Mouse (Mus musculus) heart, postnatal 4 days (tissue): ENCODE measurements at regions not wholly inside any gene's neighbourhood (a gene's known extent, or its start where the extent isn't known, plus 50 kb on each side); places are given as distances from the start of the nearest gene placed in this dataset.

Source experiments
- DNase-seq: peaks from one replicate; pipeline ENCODE4 v3.0.0; 2021

- DNase-seq = no peak
These were observed 374.3 kb upstream of the B430305J03Rik start for GRCm38 (mm10) chr3:61740088-61740487.

DNA sequence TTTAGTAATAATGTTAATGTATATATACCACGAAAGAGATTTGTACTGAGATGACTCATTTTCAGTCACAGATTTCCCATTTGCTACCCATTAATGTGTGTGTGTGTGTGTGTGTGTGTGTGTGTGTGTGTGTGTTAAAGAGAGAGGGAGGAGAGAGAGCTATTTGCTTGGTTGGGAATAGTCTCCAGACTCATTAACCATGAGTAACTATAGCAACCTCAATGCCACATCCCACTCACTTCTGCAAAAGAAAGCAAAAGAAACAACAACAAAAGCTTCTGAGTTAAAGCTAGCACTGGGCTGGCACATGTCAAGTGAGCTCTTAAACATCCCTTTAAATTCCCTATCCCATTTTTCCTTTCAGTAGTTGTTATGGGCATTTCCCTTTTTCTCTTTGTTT lies 372.8 kb upstream of the B430305J03Rik start:
- no peak for DNase-seq

GRCm38 (mm10) chr3:61716785-61717184 lies 351.0 kb upstream of the B430305J03Rik start:
- no peak for DNase-seq

GRCm38 (mm10) chr3:61687933-61688705 lies 322.4 kb upstream of the B430305J03Rik start:
- DNase-seq = no peak

DNA sequence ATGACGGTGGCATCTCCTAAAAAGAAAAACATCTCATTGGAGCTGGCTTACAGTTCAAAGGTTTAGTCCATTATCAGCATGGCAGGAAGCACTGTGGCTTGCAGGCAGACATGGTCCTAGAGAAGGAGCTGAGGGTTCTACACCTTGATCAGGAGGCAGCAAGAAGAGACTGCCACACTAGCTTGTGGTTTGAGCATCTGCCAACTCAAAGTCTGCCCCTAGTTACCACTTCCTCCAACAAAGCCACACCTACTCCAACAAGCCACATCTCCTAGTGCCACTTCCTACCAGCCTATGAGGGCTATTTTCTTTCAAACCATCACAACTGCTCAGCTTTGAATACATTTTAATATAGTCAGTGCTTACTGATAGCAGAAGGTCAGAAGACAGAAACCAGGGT lies 305.1 kb upstream of the B430305J03Rik start:
- no peak for DNase-seq

- DNase-seq = no peak
These were observed 290.4 kb upstream of the B430305J03Rik start for GRCm38 (mm10) chr3:61656143-61656542.

DNA sequence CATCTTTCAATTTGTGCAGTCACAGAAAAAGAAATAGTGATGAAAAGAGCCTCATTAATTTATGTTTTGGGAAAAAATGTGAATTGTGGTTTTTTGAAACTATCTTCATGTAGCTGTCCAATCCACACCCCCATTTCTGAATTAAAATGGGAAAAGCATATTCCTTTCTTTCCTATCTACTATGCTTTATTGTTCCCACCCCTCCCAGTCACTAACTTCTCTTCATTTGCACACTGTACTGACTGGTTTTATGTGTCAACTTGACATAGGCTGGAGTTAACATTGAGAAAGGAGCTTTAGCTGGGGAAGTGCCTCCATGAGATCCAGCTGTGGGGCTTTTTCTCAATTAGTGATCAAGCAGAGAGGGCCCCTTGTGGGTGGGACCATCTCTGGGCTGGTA lies 262.8 kb upstream of the B430305J03Rik start:
- no peak for DNase-seq

GRCm38 (mm10) chr3:61628099-61628498 lies 262.3 kb upstream of the B430305J03Rik start:
- no peak for DNase-seq

- no peak for DNase-seq
These were observed 258.3 kb upstream of the B430305J03Rik start for GRCm38 (mm10) chr3:61623954-61624487.

DNA sequence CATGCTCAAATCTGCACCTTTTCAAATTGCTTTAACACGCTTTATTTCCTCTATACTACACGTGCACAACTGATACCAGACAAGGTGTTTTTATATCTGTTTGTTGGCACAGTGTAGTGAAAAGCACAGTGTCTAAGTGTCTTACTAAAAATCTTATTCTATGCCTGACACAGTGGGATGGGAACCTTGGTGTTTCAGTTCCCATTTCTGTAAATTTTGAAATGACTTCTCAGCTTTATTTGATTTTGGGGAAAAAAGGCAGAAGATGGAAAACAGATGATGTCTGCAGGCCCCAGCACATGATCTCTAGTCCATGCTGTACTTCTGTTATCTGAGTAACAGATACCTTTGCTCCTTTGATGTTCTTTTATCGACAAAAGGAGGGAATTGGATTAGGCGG lies 239.7 kb upstream of the B430305J03Rik start:
- DNase-seq = no peak

DNA sequence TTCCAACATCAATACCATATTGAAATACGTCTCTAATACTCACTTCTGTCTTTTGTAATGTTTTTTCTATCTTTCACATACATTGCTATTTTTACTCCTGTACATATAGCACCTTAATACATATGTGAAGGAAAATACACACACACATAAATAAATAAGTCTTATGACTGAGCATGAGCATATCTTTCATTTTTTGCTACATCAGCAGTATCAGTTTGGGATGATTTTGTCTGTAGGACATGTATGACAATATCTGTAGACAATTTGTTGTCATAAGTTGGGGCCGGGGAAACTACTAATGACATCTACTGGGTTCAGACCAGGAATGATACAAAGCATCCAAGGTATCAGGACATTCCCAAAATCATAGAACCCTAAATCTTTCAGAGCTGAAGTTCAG lies 237.1 kb upstream of the B430305J03Rik start:
- DNase-seq = no peak

- no peak for DNase-seq
These were observed 229.8 kb upstream of the B430305J03Rik start for GRCm38 (mm10) chr3:61595574-61595973.

GRCm38 (mm10) chr3:61592342-61592741 lies 226.6 kb upstream of the B430305J03Rik start:
- no peak for DNase-seq

GRCm38 (mm10) chr3:61583669-61584068 lies 217.9 kb upstream of the B430305J03Rik start:
- no peak for DNase-seq

DNA sequence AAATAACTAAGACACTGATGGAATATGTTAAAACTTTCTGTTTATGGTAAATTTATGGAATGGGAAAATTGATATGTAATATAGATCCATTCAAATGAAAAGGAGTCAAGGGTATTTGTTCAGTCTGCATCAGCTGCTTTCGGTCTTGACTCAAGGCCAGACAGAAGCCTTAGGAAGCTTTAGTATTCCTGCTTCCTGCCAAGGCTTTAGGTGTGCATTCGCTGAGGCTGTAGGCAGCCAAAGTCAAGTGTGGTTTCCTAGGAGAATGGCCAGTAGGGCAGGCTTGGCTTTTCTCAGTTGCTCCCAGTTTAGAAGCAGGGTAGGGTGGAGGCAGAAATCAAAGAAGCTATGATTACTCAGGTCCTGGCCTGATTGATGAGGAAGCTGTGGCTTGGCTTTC lies 217.2 kb upstream of the B430305J03Rik start:
- DNase-seq = no peak

GRCm38 (mm10) chr3:61580252-61580651 lies 214.5 kb upstream of the B430305J03Rik start:
- no peak for DNase-seq

DNA sequence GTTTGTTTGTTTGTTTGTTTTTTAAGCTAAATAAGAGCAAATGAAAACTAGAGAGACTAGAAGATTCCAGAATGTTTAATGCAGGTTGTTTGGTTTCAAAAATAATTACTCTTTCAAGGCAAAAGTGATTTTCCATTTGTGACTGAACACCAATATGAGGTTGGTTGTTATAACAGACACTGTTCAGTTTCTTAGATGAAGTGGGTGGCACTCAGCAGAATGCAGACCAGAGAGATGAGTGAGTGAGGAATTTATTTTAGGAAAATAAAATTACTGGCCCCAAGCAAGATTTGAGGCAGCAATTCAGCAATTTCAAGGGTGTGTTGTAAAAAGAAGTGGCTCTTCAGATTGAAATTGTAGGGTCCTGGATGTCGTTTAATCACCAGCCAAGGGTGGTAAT lies 171.4 kb upstream of the B430305J03Rik start:
- no peak for DNase-seq

- DNase-seq = no peak
These were observed 170.0 kb upstream of the B430305J03Rik start for GRCm38 (mm10) chr3:61535751-61536150.

DNA sequence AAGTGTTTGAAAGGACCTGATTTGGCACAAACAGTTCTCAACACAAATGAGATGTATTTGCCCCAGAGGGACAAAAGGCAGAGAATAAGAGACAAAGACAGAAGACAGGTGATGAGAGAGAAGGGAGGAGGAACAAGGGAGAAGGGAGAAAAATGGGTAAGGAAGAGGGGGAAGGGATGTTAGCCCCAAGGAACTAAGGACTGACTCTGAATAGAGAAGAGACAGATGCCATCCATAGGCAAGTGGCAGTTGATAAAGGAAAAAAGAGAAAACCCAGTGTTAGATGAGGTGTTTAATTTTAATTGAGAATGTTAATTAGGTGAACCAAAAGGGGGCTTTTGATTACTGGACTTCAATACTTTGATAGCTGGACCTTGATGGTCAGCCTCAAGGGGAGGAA lies 137.4 kb upstream of the B430305J03Rik start:
- no peak for DNase-seq

- DNase-seq = no peak
These were observed 129.1 kb upstream of the B430305J03Rik start for GRCm38 (mm10) chr3:61494835-61495234.

- DNase-seq = no peak
These were observed 121.1 kb upstream of the B430305J03Rik start for GRCm38 (mm10) chr3:61486808-61487389.

GRCm38 (mm10) chr3:61478861-61479584 lies 113.3 kb upstream of the B430305J03Rik start:
- no peak for DNase-seq

DNA sequence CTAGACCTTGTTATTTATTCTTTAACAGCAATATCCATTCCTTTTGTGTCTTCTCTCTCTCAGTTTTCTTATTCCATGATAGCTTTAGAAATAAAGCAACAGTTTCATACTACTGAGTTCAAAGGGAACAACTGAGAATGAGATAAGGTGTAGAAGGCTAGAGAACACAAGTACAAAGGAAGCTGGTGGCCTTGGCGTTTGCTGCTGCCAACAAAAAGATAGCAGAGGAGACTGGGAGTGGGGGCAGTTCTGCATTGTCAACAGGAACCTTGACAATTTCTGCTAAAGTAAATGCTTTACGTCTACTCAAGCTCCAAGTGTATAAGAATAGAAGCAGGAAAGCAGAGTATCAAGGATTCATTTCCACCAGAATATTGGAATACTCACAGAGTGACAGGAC lies 109.3 kb upstream of the B430305J03Rik start:
- DNase-seq = no peak
